Mouse (Mus musculus): Measurements from ENCODE around the gene Lrpap1.

The Lrpap1 gene

GRCm38 (mm10) chr5:35055076-35055475 is 50.5 kb downstream of the Lrpap1 start:
- DNase-seq: no peak

GRCm38 (mm10) chr5:35054628-35055027 is 50.9 kb downstream of the Lrpap1 start:
- no peak for DNase-seq

GRCm38 (mm10) chr5:35050541-35050940 is 55.0 kb downstream of the Lrpap1 start:
- no peak for DNase-seq

GRCm38 (mm10) chr5:35043110-35043451 is 62.5 kb downstream of the Lrpap1 start:
- peak; percentile 88 for DNase-seq

GRCm38 (mm10) chr5:35042431-35043109 is 63.0 kb downstream of the Lrpap1 start:
- DNase-seq: no peak

Data from embryo, embryonic 11 days (tissue).